Mouse (Mus musculus) heart, embryonic 14.5 days (tissue): Measurements from ENCODE around the gene Telo2. TPM values are rescaled to one million over a fixed set of nuclear protein-coding genes. Genes with fewer than 3 reads are reported as not detected.

Experiments
- ATAC-seq: fragments of 200-750 bp; cut with Nextera tagmentation; 2 replicates; pipeline ENCODE4 v1.8.0; 2017; ENCODE audit warnings: low read depth, moderate TSS enrichment; ENCODE audit not compliant: insufficient number of reproducible peaks, insufficient read depth, low FRiP score
- H3K27ac ChIP-seq, 2 experiments: fragments of 200-500 bp in 1 of 2; fragments of 300-500 bp in 1 of 2; sonication (generic) in 1 of 2; replicated peaks in 1 of 2; 2 replicates each; pipeline ENCODE4 v1.5.1; 2012 to 2014; ENCODE audit warnings: low read depth in 2 of 2, low read length in 2 of 2, control low read depth in 1 of 2, mild to moderate bottlenecking in 1 of 2, mixed read lengths in 1 of 2; ENCODE audit not compliant: control insufficient read depth in 1 of 2, insufficient read depth in 1 of 2
- H3K27me3 ChIP-seq: fragments of 300-500 bp; sonication (generic); 2 replicates; pipeline ENCODE4 v1.6.1; 2014; ENCODE audit warnings: mild to moderate bottlenecking, low read length, control low read depth; ENCODE audit not compliant: control insufficient read depth, insufficient read depth
- H3K36me3 ChIP-seq: fragments of 300-500 bp; sonication (generic); 2 replicates; pipeline ENCODE4 v1.6.1; 2014; ENCODE audit warnings: mild to moderate bottlenecking, control low read depth, low read length, mixed read lengths; ENCODE audit not compliant: control insufficient read depth, insufficient read depth
- H3K4me1 ChIP-seq, 2 experiments: fragments of 200-500 bp in 1 of 2; fragments of 300-500 bp in 1 of 2; sonication (generic) in 1 of 2; 2 replicates each; pipeline ENCODE4 v1.6.1; 2012 to 2014; ENCODE audit warnings: low read length in 2 of 2, control low read depth in 1 of 2, mixed read lengths in 1 of 2; ENCODE audit not compliant: control insufficient read depth in 2 of 2, insufficient read depth in 2 of 2
- H3K4me2 ChIP-seq: fragments of 300-500 bp; sonication (generic); 2 replicates; pipeline ENCODE4 v1.6.1; 2014; ENCODE audit warnings: mild to moderate bottlenecking, low read length
- H3K4me3 ChIP-seq, 2 experiments: fragments of 200-500 bp in 1 of 2; fragments of 300-500 bp in 1 of 2; sonication (generic) in 1 of 2; 2 replicates each; pipeline ENCODE4 v1.5.1; 2012 to 2014; ENCODE audit warnings: low read length in 2 of 2, mild to moderate bottlenecking in 2 of 2, control low read depth in 1 of 2, low read depth in 1 of 2, moderate library complexity in 1 of 2; ENCODE audit not compliant: control insufficient read depth in 1 of 2, insufficient read depth in 1 of 2
- H3K9ac ChIP-seq: fragments of 300-500 bp; sonication (generic); 2 replicates; pipeline ENCODE4 v1.6.1; 2014; ENCODE audit warnings: mild to moderate bottlenecking, low read length
- H3K9me3 ChIP-seq: fragments of 300-500 bp; sonication (generic); 2 replicates; pipeline ENCODE4 v1.6.1; 2016; ENCODE audit warnings: low read length, control low read depth; ENCODE audit not compliant: control insufficient read depth
- WGBS: fragments of 180-500 bp; shearing (Covaris S2); extraction: QIAGEN DNeasy Blood & Tissue Kit; methylation state at CpG from one replicate; pipeline ENCODE4 v1.1.7; 2014; 5-methylcytosine and 5-hydroxymethylcytosine counted together
- polyA plus RNA-seq: library from polyadenylated mRNA; unstranded; fragments of >200 nt; fragmentation: Nextera tagmentation; extraction: Ambion mirVana; gene quantifications from 2 replicates; pipeline ENCODE4 v1.2.1, GENCODE M21; 2014

Telo2 gene
- polyA plus RNA-seq, 1 experiment from 2014 or later, result 27.8 TPM

DNA sequence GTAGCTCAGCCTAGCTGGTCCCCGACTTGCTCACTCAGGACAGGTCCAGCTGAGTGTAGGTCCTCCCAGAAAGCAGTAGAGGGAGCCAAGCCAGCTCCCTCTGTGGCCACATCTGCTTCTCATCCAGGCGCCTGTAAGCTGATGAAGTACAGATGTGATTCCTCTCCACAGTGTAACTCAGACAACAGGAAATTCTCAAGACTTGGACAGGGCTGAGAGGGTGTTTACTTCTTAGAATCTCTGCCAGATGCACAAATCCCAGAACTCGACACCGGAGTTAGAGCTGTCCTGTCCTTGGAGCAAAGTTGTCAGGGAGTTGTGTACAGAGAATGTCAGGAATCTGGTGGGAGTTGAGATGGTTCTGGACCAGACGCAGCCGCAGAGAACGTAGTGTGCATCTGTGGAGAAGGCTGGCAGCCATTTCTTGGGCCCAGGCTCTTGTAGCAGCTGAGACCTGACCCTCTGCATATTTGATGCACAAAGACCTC is 32.3 kb downstream of the Telo2 start, which contains the start of gene Tmem204:
Gene Tmem204, minus strand, starts transcription at position 148 of the 488 bp plus-strand sequence.
- H3K4me3 ChIP-seq, result no peak within 1 kb of the TSS

DNA sequence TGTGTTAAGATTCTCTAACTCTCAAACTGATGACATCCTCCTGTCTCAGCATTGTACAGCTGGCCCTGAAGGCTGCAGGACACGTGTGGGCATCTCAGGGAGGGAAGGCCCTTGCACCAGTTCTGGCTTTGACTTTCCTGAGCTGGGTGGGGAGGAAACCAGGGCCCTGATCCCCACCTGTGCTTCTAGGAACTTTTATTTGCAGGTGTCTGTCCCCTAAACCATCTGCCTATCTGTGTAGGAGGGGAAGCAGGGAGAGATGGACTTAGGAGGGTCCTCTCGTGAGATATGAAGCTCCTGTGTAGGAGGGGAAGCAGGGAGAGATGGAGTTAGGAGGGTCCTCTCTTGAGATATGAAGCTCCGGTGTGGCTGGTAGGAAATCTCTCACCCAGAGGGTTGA is 32.9 kb downstream of the Telo2 start:
- Histone ChIP-seq H3K9ac (no peak overlapping the region), H3K27ac (peak overlapping the region; percentile 65 to 81), H3K4me1 (peaks cover 34 to 46% of the 10 kb centered on the region in 2 experiments), H3K9me3 (no peaks in the 10 kb centered on the region), H3K4me3 (no peak overlapping the region), H3K4me2 (0 out of 2 replicates have a peak overlapping the region, but pooled peaks have one; percentile 8), H3K36me3 (0 out of 2 replicates have a peak, but pooled peaks cover 3% of the 10 kb centered on the region), H3K27me3 (no peaks in the 10 kb centered on the region)
- ATAC-seq, result no peak
- WGBS, result 27% methylated on average over 3 of the region's 3 CpGs

More for the DNA sequence above, 32.3 kb downstream of the Telo2 start, which contains the start of gene Tmem204:
- H3K27me3 ChIP-seq, result no peaks in the 10 kb centered on the region
- H3K9me3 ChIP-seq, result no peaks in the 10 kb centered on the region
- H3K4me2 ChIP-seq, result peak within 1 kb of the TSS; percentile 60; the same call in 1 of the 2 replicates
- 3% methylated on average over 7 of the region's 7 CpGs for WGBS
- H3K4me1 ChIP-seq, result peaks cover 33 to 40% of the 10 kb centered on the region in 2 experiments
- peak; percentile 75 for ATAC-seq
- H3K27ac ChIP-seq, result peak within 1 kb of the TSS; percentile 78 to 81
- no peak within 1 kb of the TSS; the same call in 1 of the 2 replicates for H3K9ac ChIP-seq
- H3K36me3 ChIP-seq, result 0 out of 2 replicates have a peak, but pooled peaks cover 6% of the 10 kb centered on the region

DNA sequence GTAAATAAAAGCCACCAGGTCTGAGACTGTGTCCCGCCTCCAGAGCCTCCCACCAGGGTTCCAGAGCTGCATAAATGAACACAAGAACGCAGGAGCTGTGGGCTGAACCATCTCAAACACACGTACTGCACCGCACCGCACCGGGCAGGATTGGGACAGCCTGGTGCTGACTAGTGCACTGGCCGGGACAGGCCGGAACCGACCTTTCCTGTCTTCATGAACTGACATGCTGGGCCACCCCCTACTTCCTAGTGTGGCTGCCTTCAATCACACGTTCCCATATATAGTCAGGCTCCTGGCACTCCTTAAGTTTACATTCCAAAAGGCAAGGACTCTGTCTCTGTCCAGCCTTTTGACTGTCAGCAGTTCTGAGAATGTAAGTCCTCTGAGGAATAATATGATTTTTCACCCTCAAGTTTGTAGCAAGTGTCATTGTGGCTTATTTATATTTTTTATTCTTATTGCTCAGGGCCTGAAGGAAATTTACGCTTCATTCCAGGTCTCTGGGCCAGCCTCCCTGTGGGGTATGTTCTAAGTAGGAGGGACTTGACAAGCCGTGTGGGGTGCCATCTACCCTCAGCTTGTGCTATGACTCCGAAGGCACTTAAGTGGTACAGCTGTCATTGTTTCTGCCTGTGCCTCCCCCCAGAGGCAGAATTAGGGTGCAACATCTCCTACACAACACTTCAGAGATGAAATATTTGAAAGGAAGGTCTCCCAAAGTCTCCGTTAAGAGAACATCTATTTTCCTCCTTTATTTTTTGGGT is 33.5 kb downstream of the Telo2 start:
- H3K9me3 ChIP-seq, result no peaks in the 10 kb centered on the region
- WGBS, result 31% methylated on average over 14 of the region's 14 CpGs
- peak overlapping the region; percentile 50 for H3K9ac ChIP-seq
- ATAC-seq, result peak; percentile 43; the same call in 1 of the 2 replicates
- H3K36me3 ChIP-seq, result no peaks in the 10 kb centered on the region
- no peak overlapping the region for H3K4me3 ChIP-seq
- H3K27ac ChIP-seq, result peak overlapping the region; percentile 65 to 81
- H3K4me1 ChIP-seq, result peaks cover 37 to 49% of the 10 kb centered on the region in 2 experiments
- no peaks in the 10 kb centered on the region for H3K27me3 ChIP-seq
- H3K4me2 ChIP-seq, result peak overlapping the region; percentile 60

DNA sequence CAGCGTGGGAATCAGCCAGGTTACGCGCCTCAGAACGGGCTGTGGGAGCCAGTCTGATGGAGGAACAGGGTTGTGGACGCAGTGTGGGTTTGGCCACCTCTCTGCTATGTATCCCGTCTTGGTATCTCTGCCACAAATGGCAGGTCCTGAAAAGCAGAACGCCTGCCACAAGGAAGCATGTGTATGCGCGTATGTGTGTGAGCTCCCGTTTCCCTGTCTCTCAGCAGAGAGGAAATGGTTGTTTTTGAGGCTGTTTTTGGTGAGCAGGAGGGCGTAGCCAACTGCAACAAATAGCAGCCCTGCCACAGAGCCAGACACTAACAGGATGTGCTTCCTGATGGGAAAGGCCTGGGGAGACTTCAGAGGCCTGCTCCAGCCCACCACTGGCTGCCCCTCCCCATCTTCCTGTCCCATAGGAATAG is 34.8 kb downstream of the Telo2 start:
- no peaks in the 10 kb centered on the region for H3K27me3 ChIP-seq
- ATAC-seq, result peak; percentile 36; the same call in 1 of the 2 replicates
- no peaks in the 10 kb centered on the region for H3K9me3 ChIP-seq
- H3K4me1 ChIP-seq, result peaks cover 37 to 49% of the 10 kb centered on the region in 2 experiments
- H3K27ac ChIP-seq, result peak overlapping the region; percentile 74 to 81
- 56% methylated on average over 11 of the region's 11 CpGs for WGBS
- peak overlapping the region; percentile 45 to 47 for H3K4me3 ChIP-seq
- H3K36me3 ChIP-seq, result peaks cover 9% of the 10 kb centered on the region; the same call in 1 of the 2 replicates
- H3K4me2 ChIP-seq, result peak overlapping the region; percentile 60
- H3K9ac ChIP-seq, result peak overlapping the region; percentile 72

DNA sequence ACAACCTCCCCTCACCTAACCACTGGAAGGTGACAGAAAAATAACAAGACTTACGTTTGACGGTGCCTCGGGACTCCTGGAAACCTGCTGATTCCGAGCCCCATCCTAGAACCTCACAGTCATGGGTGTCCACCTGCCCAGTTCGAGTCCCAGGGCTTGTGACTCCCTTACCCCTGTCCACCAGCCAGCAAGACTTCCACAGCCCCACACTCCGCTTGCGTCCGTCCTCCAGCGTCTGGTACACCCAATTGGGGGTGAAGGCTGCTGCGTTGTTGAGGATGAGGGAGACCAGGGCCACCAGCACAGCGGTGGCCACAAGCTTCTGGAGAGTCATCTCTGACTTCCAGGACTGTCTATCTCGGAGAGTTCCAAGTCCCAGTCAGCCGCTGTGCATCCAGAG is 35.6 kb downstream of the Telo2 start:
- peak overlapping the region; percentile 72 for H3K9ac ChIP-seq
- peaks cover 37 to 49% of the 10 kb centered on the region in 2 experiments for H3K4me1 ChIP-seq
- H3K27me3 ChIP-seq, result no peaks in the 10 kb centered on the region
- H3K27ac ChIP-seq, result peak overlapping the region; percentile 74 to 81
- WGBS, result 73% methylated on average over 13 of the region's 13 CpGs
- peaks cover 9% of the 10 kb centered on the region; the same call in 1 of the 2 replicates for H3K36me3 ChIP-seq
- no peaks in the 10 kb centered on the region for H3K9me3 ChIP-seq
- H3K4me2 ChIP-seq, result peak overlapping the region; percentile 60
- H3K4me3 ChIP-seq, result peak overlapping the region; percentile 45 to 47
- ATAC-seq, result no peak

DNA sequence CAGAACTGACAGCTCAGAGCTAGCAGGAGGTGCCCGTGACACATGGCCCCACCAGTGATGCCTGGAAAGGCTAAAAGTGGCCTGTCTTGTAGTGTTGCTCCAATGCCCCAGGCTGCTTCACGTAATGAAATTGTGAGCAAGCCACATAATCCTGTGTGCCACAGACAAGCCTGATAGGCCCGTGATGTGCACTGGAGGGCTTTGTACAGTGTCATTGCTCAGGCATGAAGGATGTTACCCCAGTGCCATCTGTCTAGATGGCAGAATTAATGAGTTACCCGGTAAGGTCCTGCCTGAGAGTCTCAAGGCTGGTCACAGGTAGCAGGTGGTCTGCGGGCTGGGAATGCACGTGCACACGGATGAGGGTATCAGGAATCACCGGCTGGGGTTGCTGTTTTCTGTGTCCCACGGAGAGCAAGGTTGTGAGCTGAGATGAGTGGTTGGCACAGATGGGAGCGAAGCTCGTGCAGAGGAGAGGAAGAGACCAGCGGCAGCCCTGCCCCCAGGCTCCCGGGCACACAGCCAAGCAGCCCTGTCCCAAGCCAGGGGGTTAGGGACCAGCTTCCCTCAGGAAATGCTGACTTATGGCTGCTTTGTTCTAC is 37.9 kb downstream of the Telo2 start:
- ATAC-seq, result peak; percentile 49; the same call in 1 of the 2 replicates
- H3K36me3 ChIP-seq, result peaks cover 9% of the 10 kb centered on the region; the same call in 1 of the 2 replicates
- 43% methylated on average over 13 of the region's 13 CpGs for WGBS
- H3K4me1 ChIP-seq, result peaks cover 24 to 36% of the 10 kb centered on the region in 2 experiments
- H3K9ac ChIP-seq, result peak overlapping the region; percentile 72
- H3K9me3 ChIP-seq, result no peaks in the 10 kb centered on the region
- peak overlapping the region; percentile 60 for H3K4me2 ChIP-seq
- no peaks in the 10 kb centered on the region for H3K27me3 ChIP-seq
- peak overlapping the region; percentile 14; a peak in 2 of 4 replicates for H3K4me3 ChIP-seq
- peak overlapping the region in 1 of 2 experiments; percentile 68; a peak in 1 of 4 replicates for H3K27ac ChIP-seq

DNA sequence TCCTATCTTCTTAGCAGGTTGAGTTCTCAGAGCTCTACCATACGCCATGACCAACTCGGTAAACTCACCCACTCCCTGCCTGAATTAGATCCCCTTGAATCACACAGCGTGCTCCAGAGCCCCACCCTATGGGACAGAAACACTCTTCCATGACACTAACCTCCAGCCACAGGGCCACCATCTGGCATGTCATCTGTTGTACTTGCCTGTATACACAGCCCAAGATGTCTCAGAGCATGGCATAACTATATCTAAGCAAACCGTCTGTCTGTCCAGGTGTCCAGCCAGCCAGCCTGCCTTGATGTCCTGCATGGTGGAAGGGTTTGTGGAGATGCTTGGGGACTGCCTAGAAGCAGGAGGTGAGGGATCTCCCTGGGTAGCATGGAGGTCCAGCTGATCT is 38.9 kb downstream of the Telo2 start:
- Histone ChIP-seq H3K9ac (no peak overlapping the region), H3K9me3 (no peaks in the 10 kb centered on the region), H3K4me2 (peak overlapping the region; percentile 60; the same call in 1 of the 2 replicates), H3K27me3 (no peaks in the 10 kb centered on the region), H3K4me1 (peaks cover 20 to 30% of the 10 kb centered on the region in 2 experiments), H3K4me3 (no peak overlapping the region), H3K27ac (no peak overlapping the region), H3K36me3 (peaks cover 9% of the 10 kb centered on the region; the same call in 1 of the 2 replicates)
- 86% methylated on average over 4 of the region's 4 CpGs for WGBS
- no peak for ATAC-seq
